Mouse (Mus musculus) intestine, postnatal 0 days (tissue): Measurements from ENCODE around the gene 4930447C04Rik. TPM values are rescaled to one million over a fixed set of nuclear protein-coding genes. Genes with fewer than 3 reads are reported as not detected.

Source experiments
- ATAC-seq: fragments of 200-750 bp; cut with Nextera tagmentation; 2 replicates; pipeline ENCODE4 v1.8.0; 2017; ENCODE audit warnings: mild to moderate bottlenecking, moderate TSS enrichment, moderate library complexity
- H3K27ac ChIP-seq: fragments of 300-500 bp; sonication (generic); 2 replicates; pipeline ENCODE4 v1.5.1; 2014; ENCODE audit warnings: mild to moderate bottlenecking, low read depth, low read length, moderate library complexity
- H3K27me3 ChIP-seq: fragments of 300-500 bp; sonication (generic); replicated peaks from 2 replicates; pipeline ENCODE4 v1.6.1; 2014; ENCODE audit warnings: low read length, mixed read lengths; ENCODE audit not compliant: control insufficient read depth, insufficient read depth
- H3K36me3 ChIP-seq: fragments of 300-500 bp; sonication (generic); 2 replicates; pipeline ENCODE4 v1.6.1; 2014; ENCODE audit warnings: mild to moderate bottlenecking, moderate library complexity; ENCODE audit not compliant: control insufficient read depth, insufficient read depth
- H3K4me1 ChIP-seq: fragments of 300-500 bp; sonication (generic); replicated peaks from 2 replicates; pipeline ENCODE4 v1.6.1; 2014; ENCODE audit warnings: antibody characterized with exemption, low read length, mixed read lengths; ENCODE audit not compliant: control insufficient read depth, insufficient read depth
- H3K4me2 ChIP-seq: fragments of 300-500 bp; sonication (generic); replicated peaks from 2 replicates; pipeline ENCODE4 v1.6.1; 2014; ENCODE audit warnings: low read depth, mild to moderate bottlenecking, moderate library complexity
- H3K4me3 ChIP-seq: fragments of 300-500 bp; sonication (generic); 2 replicates; pipeline ENCODE4 v1.5.1; 2014; ENCODE audit warnings: low read depth, low read length
- H3K9ac ChIP-seq: fragments of 300-500 bp; sonication (generic); 2 replicates; pipeline ENCODE4 v1.6.1; 2014; ENCODE audit warnings: mild to moderate bottlenecking, low read depth, low read length
- H3K9me3 ChIP-seq: fragments of 300-500 bp; sonication (generic); 2 replicates; pipeline ENCODE4 v1.6.1; 2016; ENCODE audit warnings: mixed run types; ENCODE audit not compliant: control insufficient read depth
- CTCF ChIP-seq: sonication (generic); IDR thresholded peaks from 2 replicates; pipeline ENCODE4 v1.5.1; 2016; ENCODE audit warnings: low read depth, mild to moderate bottlenecking, control low read depth, antibody characterized with exemption, moderate library complexity
- WGBS: fragments of 180-500 bp; shearing (Covaris S2); extraction: QIAGEN DNeasy Blood & Tissue Kit; methylation state at CpG from one replicate; pipeline ENCODE4 v1.1.7; 2014; 5-methylcytosine and 5-hydroxymethylcytosine counted together
- polyA plus RNA-seq: library from polyadenylated mRNA; unstranded; fragments of >200 nt; fragmentation: Nextera tagmentation; extraction: Ambion mirVana; gene quantifications from 2 replicates; pipeline ENCODE4 v1.2.1, GENCODE M21; 2015

4930447C04Rik gene
- polyA plus RNA-seq, 1 experiment from 2014 or later: 0.59 TPM

- ATAC-seq: no peak
- no peaks in the 10 kb centered on the region for H3K4me1 ChIP-seq
- no peak overlapping the region for H3K4me3 ChIP-seq
- no peaks in the 10 kb centered on the region for H3K36me3 ChIP-seq
- peaks cover 97% of the 10 kb centered on the region for H3K27me3 ChIP-seq
- H3K9ac ChIP-seq: no peak overlapping the region
- WGBS: 1% methylated on average over 11 of the region's 11 CpGs
- no peaks in the 10 kb centered on the region for H3K9me3 ChIP-seq
- no peak for TF ChIP-seq CTCF
- no peak overlapping the region for H3K4me2 ChIP-seq
- no peak overlapping the region for H3K27ac ChIP-seq
Measured at GRCm38 (mm10) chr12:72940822-72941397, 336 bp upstream of the 4930447C04Rik start.

DNA sequence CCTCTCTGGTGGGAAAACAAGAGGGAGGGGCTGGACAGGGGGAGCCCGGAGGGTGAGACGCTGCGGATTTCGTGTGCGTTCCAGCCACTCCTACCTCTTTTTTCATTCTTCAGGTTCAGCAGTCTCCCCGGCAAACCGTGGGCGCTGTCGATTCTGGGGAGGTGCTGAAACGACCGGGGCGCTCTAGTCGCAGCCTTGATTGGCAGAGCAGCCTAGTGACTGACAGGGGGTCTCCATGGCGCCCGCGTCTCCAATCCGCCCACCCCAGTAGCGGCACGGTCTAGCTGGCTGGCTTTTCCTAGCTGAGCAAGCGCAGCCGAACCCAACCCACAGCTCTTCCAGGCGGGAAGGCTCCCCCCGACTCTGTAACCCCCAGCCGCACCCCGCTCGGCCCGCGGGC, 958 bp downstream of the 4930447C04Rik start, which contains the start of gene Six6:
Six6 (plus strand) TSS at position 277 of the 400 bp plus-strand sequence.
- Histone ChIP-seq H3K27ac (no peak within 1 kb of the TSS), H3K36me3 (no peaks in the 10 kb centered on the region), H3K4me2 (no peak within 1 kb of the TSS), H3K9ac (no peak within 1 kb of the TSS), H3K4me3 (peak within 1 kb of the TSS; percentile 17; the same call in 1 of the 2 replicates), H3K9me3 (no peaks in the 10 kb centered on the region), H3K27me3 (peaks cover 89% of the 10 kb centered on the region), H3K4me1 (no peaks in the 10 kb centered on the region)
- no peak for TF ChIP-seq CTCF
- 0% methylated on average over 27 of the region's 28 CpGs for WGBS
- ATAC-seq: no peak

DNA sequence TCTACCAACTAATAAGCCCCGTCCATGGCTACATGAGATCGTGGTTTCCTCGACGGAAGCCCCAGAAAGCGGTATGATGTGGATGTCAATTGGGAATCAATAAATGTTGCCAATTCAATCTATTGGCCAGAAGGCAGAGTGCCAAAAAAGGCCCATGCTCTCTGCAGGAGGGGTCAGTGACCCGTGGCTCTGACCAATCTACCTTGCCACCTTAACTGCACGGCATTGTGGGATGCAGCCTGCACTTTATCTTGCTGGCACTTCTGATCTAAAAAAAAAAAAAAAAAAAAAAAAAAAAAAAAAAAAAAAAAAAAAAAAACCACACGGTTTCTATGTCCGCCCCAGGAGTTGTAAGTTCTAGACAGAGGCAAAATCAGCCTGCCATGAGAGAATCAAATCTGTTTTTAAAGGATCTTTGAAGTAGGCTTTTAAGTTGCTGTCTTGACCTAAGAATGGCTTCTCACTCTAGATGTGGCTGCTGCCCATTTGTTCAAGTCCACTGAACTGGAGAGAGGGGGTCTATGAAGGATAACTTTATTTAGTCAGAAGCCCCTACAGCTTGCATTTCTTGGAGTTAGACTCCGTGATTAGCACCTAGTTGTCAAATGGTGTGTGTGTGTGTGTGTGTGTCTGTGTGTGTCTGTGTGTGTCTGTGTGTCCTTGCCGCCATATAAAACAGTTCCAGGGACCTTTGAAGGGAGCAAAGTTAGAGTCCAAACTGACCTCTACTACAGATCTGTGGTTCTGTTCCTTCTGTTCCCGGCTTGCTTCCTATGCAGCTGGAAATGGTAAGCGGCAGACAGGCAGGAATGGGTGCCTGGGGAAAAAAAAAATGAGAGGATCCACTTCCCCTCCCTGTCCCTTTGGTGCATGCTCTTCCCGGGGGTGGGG, 1.7 kb downstream of the 4930447C04Rik start:
- Histone ChIP-seq H3K4me1 (no peaks in the 10 kb centered on the region), H3K27me3 (peaks cover 82% of the 10 kb centered on the region), H3K4me2 (no peak overlapping the region), H3K36me3 (no peaks in the 10 kb centered on the region), H3K9me3 (no peaks in the 10 kb centered on the region), H3K27ac (no peak overlapping the region), H3K9ac (no peak overlapping the region), H3K4me3 (no peak overlapping the region)
- 7% methylated on average over 14 of the region's 14 CpGs for WGBS
- TF ChIP-seq CTCF: no peak
- no peak for ATAC-seq

DNA sequence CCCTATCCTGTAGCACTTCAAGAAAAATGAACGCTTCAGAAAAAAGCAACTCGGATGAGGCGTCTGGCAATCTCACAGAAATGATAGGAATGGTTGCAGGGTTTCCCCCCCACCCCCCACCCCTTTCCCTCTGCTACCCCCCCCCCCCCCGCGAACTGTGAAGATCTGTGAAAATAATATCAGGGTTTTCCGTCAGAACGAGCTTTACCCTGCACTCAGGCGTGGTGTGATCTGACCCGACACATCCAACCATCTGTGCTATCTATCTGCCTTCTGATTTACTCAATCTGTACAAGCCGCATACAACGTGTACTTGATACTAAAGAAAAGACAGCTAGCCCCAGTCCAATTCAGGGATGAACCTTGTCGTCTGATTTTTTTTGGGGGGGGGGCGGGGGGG, 2.4 kb downstream of the 4930447C04Rik start:
- Histone ChIP-seq H3K9me3 (no peaks in the 10 kb centered on the region), H3K4me3 (no peak overlapping the region), H3K9ac (no peak overlapping the region), H3K4me1 (no peaks in the 10 kb centered on the region), H3K4me2 (no peak overlapping the region), H3K27me3 (peaks cover 75% of the 10 kb centered on the region), H3K36me3 (no peaks in the 10 kb centered on the region), H3K27ac (no peak overlapping the region)
- 7% methylated on average over 12 of the region's 13 CpGs for WGBS
- ATAC-seq: no peak
- no peak for TF ChIP-seq CTCF

DNA sequence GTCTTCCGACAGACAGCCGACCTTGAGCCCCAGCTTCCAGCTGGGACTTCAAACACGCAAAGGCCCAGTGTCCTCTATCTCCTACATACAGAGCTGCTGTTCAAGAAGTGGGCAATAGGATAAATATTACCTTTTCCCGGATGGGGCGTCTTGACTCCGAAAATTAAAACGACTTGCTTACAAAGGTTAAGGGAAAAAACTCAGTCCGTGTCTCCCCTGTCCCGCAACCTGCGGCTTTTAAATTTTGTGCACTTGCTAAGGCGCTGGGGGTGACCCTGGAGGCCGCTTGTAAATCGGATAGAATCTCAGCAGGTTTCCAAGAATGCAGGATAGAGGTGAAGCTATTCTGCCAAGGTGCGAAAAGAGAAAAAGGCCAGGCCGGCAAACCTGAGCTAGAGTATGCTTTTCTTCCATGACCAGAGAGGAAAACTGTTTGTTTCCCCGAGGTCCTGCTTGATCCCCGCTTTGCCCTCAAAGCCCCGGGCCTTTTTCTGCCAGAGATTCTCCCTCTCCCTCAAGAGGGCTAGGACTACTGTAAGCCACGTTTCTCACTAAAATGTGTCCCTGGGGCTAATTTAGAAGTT, 2.9 kb downstream of the 4930447C04Rik start:
- H3K9me3 ChIP-seq: no peaks in the 10 kb centered on the region
- TF ChIP-seq CTCF: no peak
- no peak overlapping the region for H3K4me3 ChIP-seq
- H3K9ac ChIP-seq: no peak overlapping the region
- H3K27ac ChIP-seq: no peak overlapping the region
- no peaks in the 10 kb centered on the region for H3K4me1 ChIP-seq
- H3K4me2 ChIP-seq: no peak overlapping the region
- no peaks in the 10 kb centered on the region for H3K36me3 ChIP-seq
- ATAC-seq: no peak
- peaks cover 70% of the 10 kb centered on the region for H3K27me3 ChIP-seq
- WGBS: 5% methylated on average over 19 of the region's 19 CpGs

- WGBS: 22% methylated on average over 8 of the region's 8 CpGs
- no peak for ATAC-seq
- no peaks in the 10 kb centered on the region for H3K9me3 ChIP-seq
- no peak overlapping the region for H3K27ac ChIP-seq
- H3K27me3 ChIP-seq: peaks cover 61% of the 10 kb centered on the region
- H3K9ac ChIP-seq: no peak overlapping the region
- H3K4me1 ChIP-seq: no peaks in the 10 kb centered on the region
- TF ChIP-seq CTCF: no peak
- no peak overlapping the region for H3K4me3 ChIP-seq
- H3K4me2 ChIP-seq: no peak overlapping the region
- H3K36me3 ChIP-seq: no peaks in the 10 kb centered on the region
Measured at GRCm38 (mm10) chr12:72936751-72937150, 3.8 kb downstream of the 4930447C04Rik start.
